Comparison of ENCODE assay signal across 14 mouse cellular contexts in genomic region chr10:127703299-127703698, GRCm38 (mm10). TPM values are rescaled to one million over a fixed set of nuclear protein-coding genes. Genes with fewer than 3 reads are reported as not detected.
DNase-seq lines count a peak whose midpoint lies in the region; ATAC-seq lines count a peak whose summit lies in the region.
"Had no signal": no experiment of that assay in that cellular context is flagged by ENCODE, and none has a peak within 500 bp of the region (broad histone marks: within the 10 kb centered on the region; RNA-seq: fewer than 3 reads in every experiment).

No protein-coding gene starts in this region.

- no peak overlapping the region for H3K27ac ChIP-seq in hindbrain, embryonic 11.5 days (ENCODE audit: low read depth, low read length)
- H3K27ac ChIP-seq in hindbrain, embryonic 14.5 days, result no peak overlapping the region
- no peak overlapping the region for H3K27ac ChIP-seq in forebrain, embryonic 10.5 days
- H3K27ac ChIP-seq: embryonic facial prominence, embryonic 15.5 days had no signal

- H3K4me3 ChIP-seq in hindbrain, embryonic 11.5 days (ENCODE audit: low read depth, low read length), result no peak overlapping the region
- H3K4me3 ChIP-seq in hindbrain, embryonic 14.5 days (replicated peaks; ENCODE audit: low read length), result no peak overlapping the region
- H3K4me3 ChIP-seq in forebrain, embryonic 10.5 days, result no peak overlapping the region
- H3K4me3 ChIP-seq: embryonic facial prominence, embryonic 15.5 days had no signal

- H3K27me3 ChIP-seq in hindbrain, embryonic 11.5 days (ENCODE audit: control insufficient read depth, insufficient read depth, low read length), result no peaks in the 10 kb centered on the region
- H3K27me3 ChIP-seq in hindbrain, embryonic 14.5 days (ENCODE audit: control insufficient read depth, insufficient read depth, low read length), result no peaks in the 10 kb centered on the region
- H3K27me3 ChIP-seq in forebrain, embryonic 10.5 days (ENCODE audit: poor library complexity, severe bottlenecking), result no peaks in the 10 kb centered on the region
- H3K27me3 ChIP-seq: embryonic facial prominence, embryonic 15.5 days had no signal

- H3K4me1 ChIP-seq in hindbrain, embryonic 11.5 days (replicated peaks; ENCODE audit: control insufficient read depth, insufficient read depth, low read length), result no peaks in the 10 kb centered on the region
- no peaks in the 10 kb centered on the region for H3K4me1 ChIP-seq in hindbrain, embryonic 14.5 days (replicated peaks; ENCODE audit: control insufficient read depth, insufficient read depth, low read length)
- H3K4me1 ChIP-seq in forebrain, embryonic 10.5 days, result no peaks in the 10 kb centered on the region
- H3K4me1 ChIP-seq: embryonic facial prominence, embryonic 15.5 days had no signal

- no peak overlapping the region for H3K4me2 ChIP-seq in hindbrain, embryonic 11.5 days (replicated peaks; ENCODE audit: low read depth, low read length)
- H3K4me2 ChIP-seq in hindbrain, embryonic 14.5 days (replicated peaks), result no peak overlapping the region
- H3K4me2 ChIP-seq: embryonic facial prominence, embryonic 15.5 days had no signal

- H3K36me3 ChIP-seq in hindbrain, embryonic 11.5 days (ENCODE audit: control insufficient read depth, insufficient read depth, low read length), result no peaks in the 10 kb centered on the region
- H3K36me3 ChIP-seq in hindbrain, embryonic 14.5 days (replicated peaks; ENCODE audit: control insufficient read depth, insufficient read depth), result no peaks in the 10 kb centered on the region
- H3K36me3 ChIP-seq in forebrain, embryonic 10.5 days (replicated peaks), result peaks cover 22% of the 10 kb centered on the region

- H3K9me3 ChIP-seq in hindbrain, embryonic 11.5 days (ENCODE audit: control insufficient read depth, low read length), result no peaks in the 10 kb centered on the region
- H3K9me3 ChIP-seq in hindbrain, embryonic 14.5 days (ENCODE audit: control insufficient read depth, low read length), result no peaks in the 10 kb centered on the region
- no peaks in the 10 kb centered on the region for H3K9me3 ChIP-seq in forebrain, embryonic 10.5 days
- H3K9me3 ChIP-seq: embryonic facial prominence, embryonic 15.5 days had no signal

- WGBS in hindbrain, embryonic 11.5 days, result 43% methylated on average over 4 of the region's 4 CpGs
- 47% methylated on average over 4 of the region's 4 CpGs for WGBS in hindbrain, embryonic 14.5 days
- WGBS in large intestine, adult 2 months, result 13% methylated on average over 4 of the region's 4 CpGs
- 49% methylated on average over 4 of the region's 4 CpGs for WGBS in forebrain, embryonic 10.5 days

- DNase-seq in hindbrain, embryonic 11.5 days (ENCODE audit: low spot score), result peak; percentile 12
- no peak for DNase-seq in hindbrain, embryonic 14.5 days (ENCODE audit: low spot score)
- DNase-seq in 3T3-L1 (ENCODE audit: low read depth, low spot score) (peak; percentile 29), adipocyte (ENCODE audit: low spot score) (peak; percentile 11)
- DNase-seq in large intestine, adult 2 months (ENCODE audit: low read depth, low spot score), result peak; percentile 59
- DNase-seq in layer of hippocampus, adult 11-12 months (ENCODE audit: low spot score), result no peak
- DNase-seq in ovary, postnatal 36 days (ENCODE audit: low spot score), result no peak
- no peak for DNase-seq in forebrain, embryonic 10.5 days (ENCODE audit: extremely low spot score, low spot score)
- DNase-seq: adrenal gland, postnatal 25 days; B cell, adult 2 months; cerebellum, adult 2 months; lung, postnatal 10 days; right cerebral cortex, postnatal 4 days had no signal

- no peak overlapping the region for H3K9ac ChIP-seq in hindbrain, embryonic 11.5 days (ENCODE audit: low read depth, low read length)
- no peak overlapping the region for H3K9ac ChIP-seq in hindbrain, embryonic 14.5 days
- H3K9ac ChIP-seq: embryonic facial prominence, embryonic 15.5 days had no signal

- ATAC-seq in hindbrain, embryonic 11.5 days (ENCODE audit: low FRiP score), result no peak
- ATAC-seq in hindbrain, embryonic 14.5 days (ENCODE audit: low FRiP score), result no peak

RNA-seq across cellular contexts. Expression of gene Myo1a, which starts 1.7 kb away (rescaled TPM):
- 0.45 and 0.57 TPM in 2 replicates for polyA plus RNA-seq in hindbrain, embryonic 11.5 days (2014; fragmentation: Nextera tagmentation; extraction: Ambion mirVana)
- polyA plus RNA-seq in hindbrain, embryonic 14.5 days (2014; fragmentation: Nextera tagmentation; extraction: Ambion mirVana), result 0.37 and 0.76 TPM in 2 replicates
- 479 and 710 TPM in 2 replicates for polyA plus RNA-seq in large intestine, adult 2 months (2012; rRNA removed)
- polyA plus RNA-seq in forebrain, embryonic 10.5 days (2016; fragmentation: Nextera tagmentation; extraction: Ambion mirVana), result 0.40 and 0.44 TPM in 2 replicates

RNA-seq across cellular contexts. Expression of gene Tac2, which starts 21.0 kb away (rescaled TPM):
- not detected in 2 replicates for polyA plus RNA-seq in hindbrain, embryonic 11.5 days (2014; fragmentation: Nextera tagmentation; extraction: Ambion mirVana)
- polyA plus RNA-seq in hindbrain, embryonic 14.5 days (2014; fragmentation: Nextera tagmentation; extraction: Ambion mirVana), result 0.41 and 0.44 TPM in 2 replicates
- 0.19 and 0.36 TPM in 2 replicates for polyA plus RNA-seq in large intestine, adult 2 months (2012; rRNA removed)
- polyA plus RNA-seq in forebrain, embryonic 10.5 days (2016; fragmentation: Nextera tagmentation; extraction: Ambion mirVana), result not detected in 2 replicates

RNA-seq across cellular contexts. Expression of gene Nab2, which starts 34.9 kb away (rescaled TPM):
- polyA plus RNA-seq in hindbrain, embryonic 11.5 days (2014; fragmentation: Nextera tagmentation; extraction: Ambion mirVana), result 4.3 and 4.9 TPM in 2 replicates
- polyA plus RNA-seq in hindbrain, embryonic 14.5 days (2014; fragmentation: Nextera tagmentation; extraction: Ambion mirVana), result 2.3 and 2.6 TPM in 2 replicates
- polyA plus RNA-seq in large intestine, adult 2 months (2012; rRNA removed), result 9.9 and 19.4 TPM in 2 replicates
- polyA plus RNA-seq in forebrain, embryonic 10.5 days (2016; fragmentation: Nextera tagmentation; extraction: Ambion mirVana), result 5.6 and 6.2 TPM in 2 replicates

RNA-seq across cellular contexts. Expression of gene Zbtb39, which starts 36.0 kb away (rescaled TPM):
- 7.2 and 9.3 TPM in 2 replicates for polyA plus RNA-seq in hindbrain, embryonic 11.5 days (2014; fragmentation: Nextera tagmentation; extraction: Ambion mirVana)
- 4.3 and 4.7 TPM in 2 replicates for polyA plus RNA-seq in hindbrain, embryonic 14.5 days (2014; fragmentation: Nextera tagmentation; extraction: Ambion mirVana)
- 6.1 and 9.4 TPM in 2 replicates for polyA plus RNA-seq in large intestine, adult 2 months (2012; rRNA removed)
- polyA plus RNA-seq in forebrain, embryonic 10.5 days (2016; fragmentation: Nextera tagmentation; extraction: Ambion mirVana), result 4.4 and 5.3 TPM in 2 replicates

RNA-seq across cellular contexts. Expression of gene Nemp1, which starts 36.6 kb away (rescaled TPM):
- polyA plus RNA-seq in hindbrain, embryonic 11.5 days (2014; fragmentation: Nextera tagmentation; extraction: Ambion mirVana), result 8.6 and 9.3 TPM in 2 replicates
- polyA plus RNA-seq in hindbrain, embryonic 14.5 days (2014; fragmentation: Nextera tagmentation; extraction: Ambion mirVana), result 3.3 and 4.3 TPM in 2 replicates
- polyA plus RNA-seq in large intestine, adult 2 months (2012; rRNA removed), result 4.1 and 4.8 TPM in 2 replicates
- polyA plus RNA-seq in forebrain, embryonic 10.5 days (2016; fragmentation: Nextera tagmentation; extraction: Ambion mirVana), result 9.9 and 10.0 TPM in 2 replicates

Comparison
In these comparisons a context has a peak if more than half of its experiments do, and no peak if none do; other contexts are left out.
1. DNase-seq: peak in hindbrain, embryonic 11.5 days (single experiment), 3T3-L1 (single experiment), adipocyte (single experiment) and large intestine, adult 2 months (single experiment); none in hindbrain, embryonic 14.5 days (single experiment), layer of hippocampus, adult 11-12 months (single experiment), ovary, postnatal 36 days (single experiment) and forebrain, embryonic 10.5 days (single experiment).
2. RNA of gene Myo1a, which starts 1.7 kb away (polyA plus RNA-seq): 479 to 710 TPM in large intestine, adult 2 months; 0.45 to 0.57 TPM in hindbrain, embryonic 11.5 days, 0.40 to 0.44 TPM in forebrain, embryonic 10.5 days and 0.37 to 0.76 TPM in hindbrain, embryonic 14.5 days; every median in the first group is over 100 times any median in the second.